Mouse (Mus musculus) left cerebral cortex, adult 9 months (tissue): Measurements from ENCODE around the gene Fam205a1.
A peak's percentile ranks its signal among the peaks of the same experiment; 100 is the strongest.
"Not testable (repeated sequence)": the region's sequence is repeated elsewhere in the genome, so short reads cannot be mapped to it uniquely, and the experiment has no call there.

Source experiments
- DNase-seq, 2 experiments: peaks; one replicate each; pipeline ENCODE4 v3.0.0; 2022; ENCODE audit warnings: low spot score in 2 of 2

The Fam205a1 gene

DNA sequence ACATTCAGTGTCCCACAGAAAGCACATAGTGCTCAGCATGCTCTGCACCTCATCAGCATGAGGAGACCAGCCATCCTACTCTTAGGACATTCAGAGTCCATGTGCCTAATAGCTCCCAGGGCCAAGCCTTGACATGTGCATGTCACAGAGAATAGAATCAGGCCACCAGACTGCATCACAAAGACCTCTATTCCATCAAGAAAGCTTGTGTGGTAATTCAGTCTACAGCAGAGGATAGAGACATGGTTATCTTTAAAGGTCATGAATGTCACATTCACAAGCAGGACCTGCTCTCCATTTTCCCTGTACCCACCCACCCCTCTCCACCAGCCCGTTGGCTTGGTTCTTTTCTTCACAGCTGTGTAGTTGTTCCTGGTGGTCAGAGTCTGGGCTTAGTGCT lies at the start of gene Fam205a1:
TSS of gene Fam205a1 (minus strand) at position 101 of the 400 bp plus-strand sequence.
- DNase-seq: not testable (repeated sequence)

DNA sequence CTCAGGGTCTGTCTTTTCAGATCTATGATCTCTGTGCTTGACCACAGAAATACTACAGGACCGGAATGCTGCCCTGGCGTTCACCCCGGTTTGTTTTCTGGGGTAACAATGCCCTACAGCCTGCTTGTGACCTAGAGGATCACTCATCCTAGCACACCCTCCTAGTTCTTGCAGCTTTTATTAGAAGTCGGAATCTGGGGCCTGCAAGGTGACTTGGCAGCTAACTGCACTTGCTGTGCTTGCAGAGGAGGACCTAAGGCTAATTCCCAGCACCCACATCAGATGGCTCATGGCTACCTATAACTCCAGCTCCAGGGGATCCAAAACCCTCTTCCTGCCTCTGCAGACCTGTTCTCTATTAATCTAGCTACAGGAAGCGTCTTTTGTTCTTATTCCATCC lies 49.0 kb upstream of the Fam205a1 start:
- DNase-seq: no peak

DNA sequence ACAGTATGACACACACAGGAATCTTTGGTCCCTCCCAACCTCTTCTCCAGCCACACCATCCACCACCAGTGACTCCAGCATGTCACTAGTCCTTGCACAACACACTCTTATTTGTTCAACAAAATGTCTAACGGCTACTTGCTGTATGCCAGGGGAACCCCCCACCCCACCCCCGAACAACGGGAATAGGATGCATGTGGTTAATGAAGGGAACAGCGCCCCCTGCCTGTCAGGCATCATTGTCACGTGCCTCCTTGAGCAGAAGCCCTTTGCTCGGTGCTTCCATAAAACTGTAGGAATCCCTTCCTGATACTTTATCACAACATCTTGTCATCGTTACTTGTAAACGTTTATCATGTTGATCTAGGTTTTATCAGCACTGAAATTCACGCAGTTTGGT lies 48.5 kb upstream of the Fam205a1 start:
- no peak for DNase-seq

DNA sequence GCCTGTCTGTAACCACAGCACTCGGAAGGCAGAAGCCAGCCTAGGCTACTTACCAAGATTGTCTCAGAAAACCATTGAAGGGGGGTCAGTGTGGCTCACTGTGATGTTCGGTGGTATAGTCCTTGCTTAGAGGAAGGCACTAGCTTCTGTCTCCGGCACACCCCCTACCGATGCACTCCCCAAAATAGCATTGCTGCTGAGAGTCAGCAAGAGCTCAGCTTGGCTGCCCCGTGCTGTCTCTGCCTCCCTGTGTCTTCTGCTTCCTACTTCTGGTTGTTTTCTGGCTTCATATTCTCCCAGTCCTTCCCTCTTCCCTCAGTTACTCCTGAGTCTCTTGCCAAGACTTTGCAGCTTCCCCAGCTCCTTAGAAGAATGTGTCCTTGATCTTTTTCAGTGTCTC lies 47.2 kb upstream of the Fam205a1 start:
- peak in 1 of 2 experiments; percentile 64 for DNase-seq

DNA sequence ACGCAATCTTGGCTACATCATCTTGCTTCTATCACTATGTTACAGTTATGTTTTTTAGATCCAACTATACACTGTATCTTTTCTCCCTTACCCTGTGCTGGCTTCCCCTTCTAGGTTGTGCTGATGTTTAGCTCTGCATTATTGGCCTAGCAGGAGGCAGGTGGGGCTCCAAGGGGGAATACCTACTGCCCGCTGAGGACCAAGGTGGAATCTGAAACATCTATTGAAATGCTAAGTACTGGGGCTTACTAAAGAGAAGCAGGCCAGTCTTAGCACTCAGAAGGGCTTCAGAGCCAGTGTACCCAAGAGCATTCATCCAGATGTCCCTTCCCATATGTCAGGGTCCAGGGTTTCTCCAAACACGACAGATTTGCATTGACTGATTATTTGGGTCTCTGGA lies 45.2 kb upstream of the Fam205a1 start:
- DNase-seq: no peak

DNA sequence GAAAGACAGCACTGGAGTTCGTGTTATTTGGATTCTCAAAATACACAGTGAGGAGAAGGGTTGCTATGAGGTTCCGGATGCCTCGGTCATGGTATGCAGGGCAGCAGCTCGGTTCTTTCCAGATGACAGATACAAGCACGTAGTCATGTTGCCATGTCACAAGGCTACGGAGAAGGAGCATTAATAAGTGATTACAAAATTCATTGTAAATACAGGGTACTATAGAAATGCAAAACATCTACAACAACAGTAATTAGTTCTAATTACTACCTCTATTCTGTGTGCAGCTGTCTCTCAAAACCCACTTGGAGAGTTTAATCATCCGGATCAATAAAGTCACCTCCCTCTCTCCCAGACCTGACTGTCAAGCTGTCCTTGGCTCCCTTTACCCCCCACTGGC lies 41.4 kb upstream of the Fam205a1 start:
- DNase-seq: no peak

DNA sequence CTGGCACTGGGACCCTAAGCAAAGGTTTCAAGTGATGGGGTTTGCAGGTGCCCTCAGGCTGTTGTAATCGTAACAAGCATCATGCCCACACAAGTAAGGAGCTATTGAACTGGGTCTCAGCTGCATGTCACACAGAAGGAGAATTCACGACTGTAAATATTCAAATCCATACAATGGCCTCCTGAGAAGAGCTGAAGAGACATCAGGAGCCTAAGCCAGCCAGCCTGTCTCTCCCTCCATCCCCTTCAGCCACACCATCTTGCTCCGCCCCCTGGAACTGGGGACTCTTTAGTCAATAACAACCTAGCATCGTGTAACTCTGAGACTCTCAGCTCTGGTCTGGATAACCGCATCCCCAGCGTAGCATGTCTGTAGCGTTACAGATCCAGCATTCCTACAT lies 37.5 kb upstream of the Fam205a1 start:
- no peak for DNase-seq

DNA sequence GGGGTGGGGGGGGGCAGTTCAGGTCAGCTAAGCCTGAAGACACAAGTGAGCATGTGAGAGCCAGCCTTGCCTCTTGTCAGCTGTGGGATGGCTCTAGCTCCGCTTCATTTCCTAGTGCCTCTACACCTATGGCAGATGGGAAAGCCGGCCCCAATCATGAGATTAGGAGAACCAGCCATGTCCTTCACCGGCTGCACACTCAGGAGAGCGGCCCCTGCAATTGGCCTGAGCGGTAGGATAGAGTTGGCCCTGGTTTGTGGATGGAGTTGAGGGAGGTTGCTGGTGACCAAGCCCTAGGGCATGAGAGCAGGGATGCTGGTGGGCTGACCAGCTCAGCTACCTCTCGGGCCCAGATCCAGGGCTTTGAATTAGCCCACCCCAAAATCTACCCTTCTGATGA lies 35.1 kb upstream of the Fam205a1 start:
- no peak for DNase-seq

DNA sequence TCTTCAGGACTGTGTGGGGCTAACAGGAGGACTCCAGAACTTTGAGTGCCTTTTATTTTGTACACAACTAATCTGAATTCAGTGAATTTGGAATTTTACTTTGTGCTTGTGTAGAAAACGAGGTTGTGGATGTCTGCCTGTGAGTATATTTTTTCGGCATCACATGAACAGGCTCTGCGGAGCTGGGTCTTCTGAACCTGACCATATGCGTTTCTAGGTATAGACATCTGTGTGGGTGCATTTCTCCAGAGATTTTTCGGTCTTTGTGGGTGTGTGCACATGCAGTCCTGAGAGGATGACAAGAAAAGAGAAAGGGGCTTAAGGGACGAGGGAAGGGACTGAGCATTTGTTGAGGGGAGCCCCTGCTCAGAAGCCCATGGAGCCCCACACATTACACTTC lies 33.2 kb upstream of the Fam205a1 start:
- DNase-seq: peak in 1 of 2 experiments; percentile 65

DNA sequence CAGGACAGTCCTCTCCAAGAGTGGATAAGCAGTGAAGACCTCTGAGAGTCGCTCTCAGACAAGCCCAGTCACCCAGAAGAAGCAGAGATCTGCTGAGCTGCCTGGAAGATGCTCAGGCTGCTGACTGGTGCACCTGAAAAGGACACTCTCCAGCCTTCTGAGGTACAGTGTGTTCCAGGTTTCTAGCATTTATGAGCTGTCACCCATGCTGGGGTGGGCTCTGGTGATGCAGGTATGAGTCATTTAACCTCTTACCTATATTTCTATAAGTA lies 26.9 kb upstream of the Fam205a1 start:
- no peak for DNase-seq

DNA sequence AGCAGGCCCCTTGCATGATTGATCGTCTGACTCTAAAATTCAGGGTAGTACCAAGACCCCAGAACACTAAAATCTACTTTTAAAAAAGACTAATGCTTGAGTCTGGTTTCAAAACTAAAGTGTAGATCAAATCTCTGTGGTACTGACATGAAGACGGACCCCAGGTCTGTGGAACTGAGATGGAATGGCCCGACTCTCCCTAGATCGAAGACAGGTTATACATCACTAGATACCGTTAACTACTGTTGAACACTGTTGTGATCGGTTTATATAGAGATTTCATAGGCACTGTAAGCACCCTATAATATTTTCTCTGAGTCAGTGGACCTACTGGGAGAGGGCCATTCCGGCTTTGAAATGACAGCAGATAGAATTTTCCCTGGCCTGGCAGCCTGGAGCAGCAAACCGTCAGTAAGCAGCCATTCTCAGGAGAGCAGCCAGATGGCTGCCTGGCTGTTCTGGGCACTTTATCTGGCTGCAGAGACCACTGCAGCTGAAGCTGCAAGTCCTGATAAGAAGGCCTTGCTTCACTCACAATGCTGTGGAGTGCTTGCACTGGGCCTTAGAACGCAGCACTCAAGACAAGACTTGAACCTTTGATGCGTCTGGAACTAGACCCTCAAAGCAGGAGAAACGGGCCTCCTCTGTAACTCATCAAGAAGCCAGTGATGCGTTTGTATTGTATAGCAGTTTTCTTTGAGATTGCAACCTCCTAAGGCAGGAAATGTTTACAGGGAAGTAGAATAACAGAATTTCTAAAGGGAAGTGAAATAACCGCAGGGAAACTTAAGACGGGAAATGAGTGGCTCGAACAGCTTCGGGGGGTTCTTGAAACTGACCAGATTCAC lies 26.4 kb upstream of the Fam205a1 start:
- no peak for DNase-seq

DNA sequence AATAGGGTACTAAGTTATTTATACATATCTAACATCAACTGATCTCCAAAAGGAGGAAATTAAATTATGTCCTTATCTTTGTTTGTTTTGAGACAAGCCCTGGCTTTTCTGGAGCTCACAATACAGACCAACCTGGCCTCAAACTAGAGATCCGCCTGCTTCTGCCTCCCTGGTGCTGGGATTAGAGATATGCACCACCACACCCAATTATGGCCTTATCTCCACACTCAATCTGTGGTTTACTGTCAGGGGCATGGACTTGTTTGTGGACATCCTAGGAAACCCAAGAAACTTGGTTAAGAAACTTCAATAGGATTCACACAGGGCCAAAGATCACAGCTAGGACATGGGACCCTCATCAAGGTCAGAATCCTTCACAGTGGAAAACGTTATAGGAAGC lies 24.0 kb upstream of the Fam205a1 start:
- no peak for DNase-seq

DNA sequence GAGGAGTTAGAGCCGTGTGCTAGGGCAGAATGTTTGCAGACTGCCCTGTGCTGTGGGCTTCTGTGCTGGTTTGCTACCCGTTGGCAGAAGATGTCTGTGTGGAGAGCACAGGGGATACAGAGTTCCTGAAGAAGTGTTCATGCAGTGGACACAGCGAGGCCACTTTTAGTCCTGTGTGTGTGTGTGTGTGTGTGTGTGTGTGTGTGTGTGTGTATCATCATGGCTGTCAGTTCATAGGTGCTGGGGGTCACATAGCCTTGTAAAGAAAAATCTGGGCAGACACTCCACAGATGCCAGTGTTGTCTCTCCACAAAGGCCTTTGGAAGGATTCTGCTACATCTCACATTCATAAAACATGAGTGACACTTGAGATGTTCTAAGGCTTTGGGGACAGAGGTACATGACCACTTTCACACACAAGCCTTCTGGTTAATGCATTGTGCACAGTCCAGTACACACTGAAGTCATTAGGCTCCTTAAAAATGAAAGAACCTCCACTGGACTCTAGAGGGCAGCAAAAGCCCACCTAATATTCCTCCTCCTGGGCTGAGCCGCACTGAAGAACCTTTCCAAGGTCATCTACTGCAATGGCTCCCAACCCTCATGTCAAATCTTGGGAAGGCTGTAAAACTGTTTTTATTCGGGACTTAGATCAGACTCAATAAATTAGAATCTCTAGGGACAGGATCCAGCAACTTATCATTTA lies 23.1 kb upstream of the Fam205a1 start:
- DNase-seq: peak in 1 of 2 experiments; percentile 68

DNA sequence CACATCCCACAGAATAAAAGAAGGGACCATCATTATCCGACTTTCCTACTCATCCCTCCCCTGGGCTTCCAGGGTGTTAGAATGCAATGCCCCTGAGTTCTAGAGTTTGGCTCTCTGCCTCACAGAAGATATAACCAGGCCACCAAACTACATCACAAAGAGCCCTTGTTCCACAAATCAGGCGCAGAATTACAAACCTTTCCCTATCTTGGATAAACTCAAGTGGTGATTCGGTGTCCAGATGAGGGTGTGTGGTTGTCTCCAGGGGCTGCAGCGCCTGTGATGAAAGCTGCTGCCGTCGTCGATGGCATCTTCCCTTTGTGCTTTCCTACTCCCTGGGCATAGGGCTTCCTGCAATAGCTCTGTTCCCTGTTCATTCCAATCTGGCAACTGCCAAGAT lies 20.4 kb upstream of the Fam205a1 start, which contains the start of gene Fam205c:
TSS of gene Fam205c (minus strand) at position 101 of the 400 bp plus-strand sequence.
- no peak for DNase-seq

DNA sequence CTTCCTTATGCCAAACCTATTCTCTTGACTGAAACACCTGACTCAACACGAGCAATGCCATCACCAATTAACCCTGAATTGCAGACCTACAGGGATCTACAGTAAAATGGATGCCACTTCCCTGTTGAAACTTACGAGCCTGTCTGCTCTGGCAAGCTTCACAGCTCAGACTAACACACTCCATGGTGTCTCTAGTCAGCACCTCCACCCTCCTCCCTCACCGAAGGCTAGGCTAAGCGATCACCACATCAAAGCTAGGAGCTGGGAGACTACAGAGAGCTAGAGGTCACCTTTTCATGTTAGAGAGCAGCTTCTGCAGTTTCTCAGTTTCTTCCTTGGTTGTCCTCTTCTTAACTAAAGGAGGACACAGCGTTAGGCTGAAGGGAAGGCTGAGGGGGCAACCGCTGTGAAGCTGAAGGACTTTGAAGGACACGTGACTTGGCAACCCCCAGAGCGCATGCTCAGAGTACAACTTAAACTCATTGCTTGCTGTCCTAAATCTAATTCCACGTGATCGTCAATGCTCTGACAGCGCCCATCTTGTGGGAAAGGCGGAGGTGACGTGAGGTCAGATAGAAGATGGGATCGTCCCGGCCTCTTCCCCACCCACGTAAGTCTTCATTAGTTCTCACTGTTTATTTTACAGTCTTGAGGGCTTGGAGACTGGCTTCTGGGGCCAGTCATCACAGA lies 19.2 kb upstream of the Fam205a1 start:
- DNase-seq: no peak

DNA sequence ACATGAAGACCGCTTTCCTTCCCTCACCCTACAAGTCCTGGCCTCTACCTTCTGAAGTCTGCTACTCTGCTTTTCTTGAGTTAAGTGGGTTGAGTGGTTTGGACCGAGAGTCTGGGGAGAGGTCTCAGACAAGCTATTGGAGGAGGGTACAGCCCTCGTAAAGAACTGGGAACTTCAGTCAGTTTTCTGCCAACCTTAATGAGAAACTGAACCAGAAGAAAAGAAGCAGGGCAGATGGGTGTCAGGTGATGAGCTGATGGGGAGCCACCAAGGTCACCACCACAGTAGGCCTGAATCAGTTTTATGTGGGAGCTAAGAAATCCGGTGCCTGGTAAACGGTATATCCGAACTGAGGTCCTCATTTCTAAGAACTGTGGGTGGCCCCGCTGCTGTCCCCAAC lies 18.5 kb upstream of the Fam205a1 start:
- DNase-seq: no peak

DNA sequence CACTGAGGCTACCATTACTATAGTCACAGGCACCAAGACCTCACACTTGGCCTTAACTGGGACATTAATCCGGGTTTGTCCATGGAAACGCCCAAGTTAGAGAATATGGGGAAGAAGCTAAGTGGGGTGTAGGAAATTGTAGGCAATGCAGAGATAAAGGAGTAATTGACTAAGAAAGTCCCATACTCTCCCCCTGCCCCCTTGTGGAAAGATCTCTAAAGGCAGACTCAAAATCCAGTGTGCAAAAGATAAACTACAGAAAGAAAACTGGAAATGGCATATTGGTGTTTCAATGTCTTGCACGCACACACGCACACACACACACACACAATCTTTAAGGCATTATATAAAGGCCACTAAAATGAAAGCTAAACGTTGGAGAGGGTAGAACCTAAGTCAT lies 17.1 kb upstream of the Fam205a1 start:
- no peak for DNase-seq

DNA sequence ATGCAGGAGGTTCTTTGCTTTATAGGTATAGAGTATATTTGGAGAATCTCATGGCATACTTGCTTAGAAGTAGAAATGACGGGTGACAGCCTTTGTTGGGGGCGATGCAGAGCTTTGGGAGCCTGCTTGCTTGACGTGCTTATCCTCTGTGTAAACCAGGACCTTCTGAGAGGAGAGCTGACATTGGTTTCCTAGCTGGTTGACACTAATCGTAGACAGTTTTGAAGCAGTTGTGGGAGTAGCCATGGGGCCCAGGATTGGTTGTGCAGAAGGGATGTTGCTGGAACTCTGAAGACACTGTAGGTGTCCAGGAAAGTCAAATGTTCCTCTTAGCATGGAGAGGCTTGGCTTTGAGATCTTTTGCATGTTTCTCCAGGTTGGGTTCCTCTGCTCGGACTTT lies 14.5 kb upstream of the Fam205a1 start:
- no peak for DNase-seq

DNA sequence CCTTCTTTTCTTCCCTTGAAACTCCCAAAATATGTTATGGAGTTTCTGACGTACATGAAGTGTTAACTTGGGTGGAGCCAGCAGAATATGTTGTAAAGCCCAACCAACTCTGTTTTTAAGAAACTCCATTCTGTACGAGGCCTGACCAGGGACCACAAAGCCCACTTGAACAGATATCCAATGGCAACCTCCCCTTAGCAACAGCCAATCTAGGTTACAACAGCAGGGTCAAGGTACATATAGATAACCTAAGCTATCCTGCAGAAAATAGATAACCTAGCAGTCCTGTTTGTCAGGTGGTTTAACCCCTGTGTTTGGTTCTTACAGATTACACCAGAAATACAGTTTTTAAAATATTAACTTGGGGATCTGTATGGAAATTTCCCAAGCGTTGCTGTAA lies 13.7 kb upstream of the Fam205a1 start:
- no peak for DNase-seq

DNA sequence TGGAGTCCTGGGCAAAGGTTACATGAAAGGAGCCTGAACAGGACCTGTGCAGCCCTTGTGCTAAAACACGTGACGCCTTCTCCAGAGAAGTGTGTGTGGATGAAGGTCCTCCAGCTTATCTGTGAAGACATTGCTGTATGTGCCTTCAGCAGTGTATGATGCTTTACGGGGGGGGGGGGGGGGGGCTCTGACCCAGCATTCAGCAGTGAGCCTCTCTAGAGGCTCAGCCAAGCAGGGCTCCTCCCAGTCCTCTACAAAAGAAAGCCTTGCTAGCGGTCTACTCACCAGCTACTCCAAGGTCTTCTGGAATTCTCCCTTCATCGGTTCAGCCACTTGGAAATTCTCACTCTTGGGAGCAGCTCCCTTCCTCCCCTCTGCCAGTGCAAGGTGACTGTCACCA lies 9.8 kb upstream of the Fam205a1 start:
- not testable (repeated sequence) for DNase-seq

DNA sequence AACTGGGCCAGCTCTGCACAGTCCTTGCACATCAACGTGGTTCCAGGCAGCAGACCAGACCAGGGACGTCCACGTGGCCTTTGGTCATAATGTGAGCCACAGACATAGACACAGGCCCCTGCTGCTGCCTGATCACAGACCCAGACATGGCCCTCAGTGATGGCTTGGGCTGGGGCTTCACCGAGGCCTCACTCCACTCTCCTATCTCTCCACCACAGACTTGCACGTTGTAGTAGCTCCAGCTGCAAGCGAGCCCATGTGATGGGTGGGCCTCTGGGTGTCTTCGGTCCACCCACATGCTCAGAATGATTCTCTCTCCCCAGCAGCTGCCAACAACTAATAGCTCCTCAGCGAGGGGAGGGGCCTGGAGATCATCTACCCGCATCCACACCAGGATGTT lies 6.8 kb upstream of the Fam205a1 start:
- DNase-seq: not testable (repeated sequence)

DNA sequence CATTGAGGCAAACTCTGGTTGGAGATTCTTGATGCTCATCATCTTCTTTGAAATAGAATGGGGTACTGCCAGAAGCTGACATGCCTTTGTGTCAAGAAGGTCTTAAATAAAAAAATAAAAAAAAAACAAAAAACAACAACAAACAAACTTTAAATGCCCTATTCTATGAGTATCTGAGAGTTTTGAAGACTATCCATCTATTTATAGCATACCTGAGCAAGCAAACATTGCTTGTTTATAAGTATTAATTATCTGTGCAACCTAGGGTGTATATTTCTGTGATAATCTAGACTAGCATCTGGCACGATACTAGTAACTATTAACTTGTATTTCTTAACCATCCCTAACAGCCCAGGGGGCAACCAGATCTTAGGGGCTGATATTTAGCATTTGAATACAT lies 3.0 kb upstream of the Fam205a1 start, which contains the start of gene Gm12394:
TSS of gene Gm12394 (minus strand) at position 101 of the 400 bp plus-strand sequence.
- not testable (repeated sequence) for DNase-seq
